Mouse (Mus musculus) forebrain, embryonic 14.5 days (tissue): ENCODE measurements around the gene Adra2b. TPM values are rescaled to one million over a fixed set of nuclear protein-coding genes. Genes with fewer than 3 reads are reported as not detected.

Source experiments
- ATAC-seq: fragments of 200-750 bp; cut with Nextera tagmentation; 2 replicates; pipeline ENCODE4 v1.8.0; 2017; ENCODE audit warnings: mild to moderate bottlenecking, moderate library complexity
- DNase-seq: peaks from one replicate; pipeline ENCODE4 v3.0.0-alpha.2; 2015; ENCODE audit warnings: low spot score
- H3K27ac ChIP-seq: fragments of 300-500 bp; sonication (generic); 2 replicates; pipeline ENCODE4 v1.5.1; 2014; ENCODE audit warnings: low read depth, mild to moderate bottlenecking, control low read depth, low read length, moderate library complexity
- H3K27me3 ChIP-seq: fragments of 300-500 bp; sonication (generic); replicated peaks from 2 replicates; pipeline ENCODE4 v1.6.1; 2014; ENCODE audit warnings: low read length, control low read depth, mixed read lengths; ENCODE audit not compliant: control insufficient read depth, insufficient read depth
- H3K36me3 ChIP-seq: fragments of 300-500 bp; sonication (generic); 2 replicates; pipeline ENCODE4 v1.6.1; 2014; ENCODE audit warnings: low read length, control low read depth; ENCODE audit not compliant: control insufficient read depth, insufficient read depth
- H3K4me1 ChIP-seq: fragments of 300-500 bp; sonication (generic); 2 replicates; pipeline ENCODE4 v1.6.1; 2014; ENCODE audit warnings: antibody characterized with exemption, low read length, control low read depth; ENCODE audit not compliant: control insufficient read depth, insufficient read depth
- H3K4me2 ChIP-seq: fragments of 300-500 bp; sonication (generic); 2 replicates; pipeline ENCODE4 v1.6.1; 2014; ENCODE audit warnings: mild to moderate bottlenecking, control low read depth, low read length
- H3K4me3 ChIP-seq: fragments of 300-500 bp; sonication (generic); 2 replicates; pipeline ENCODE4 v1.5.1; 2014; ENCODE audit warnings: low read depth, low read length, control low read depth
- H3K9ac ChIP-seq: fragments of 300-500 bp; sonication (generic); 2 replicates; pipeline ENCODE4 v1.6.1; 2014; ENCODE audit warnings: mild to moderate bottlenecking, low read length, control low read depth, moderate library complexity
- H3K9me3 ChIP-seq: fragments of 300-500 bp; sonication (generic); replicated peaks from 2 replicates; pipeline ENCODE4 v1.6.1; 2016; ENCODE audit warnings: low read length, control low read depth, mixed read lengths; ENCODE audit not compliant: control insufficient read depth
- WGBS: fragments of 180-500 bp; shearing (Covaris S2); extraction: QIAGEN DNeasy Blood & Tissue Kit; methylation state at CpG from one replicate; pipeline ENCODE4 v1.1.7; 2014; 5-methylcytosine and 5-hydroxymethylcytosine counted together
- polyA plus RNA-seq: library from polyadenylated mRNA; unstranded; fragments of >200 nt; fragmentation: Nextera tagmentation; extraction: Ambion mirVana; gene quantifications from 2 replicates; pipeline ENCODE4 v1.2.1, GENCODE M21; 2014

Gene Adra2b
- 0.36 and 0.43 TPM in 2 replicates for polyA plus RNA-seq

- Histone ChIP-seq H3K9ac (peak within 1 kb of the TSS; percentile 41; the same call in 1 of the 2 replicates), H3K4me3 (peak within 1 kb of the TSS; percentile 35), H3K36me3 (no peaks in the 10 kb centered on the region), H3K4me1 (peaks cover 6% of the 10 kb centered on the region; the same call in 1 of the 2 replicates), H3K27me3 (peaks cover 54% of the 10 kb centered on the region), H3K27ac (no peak within 1 kb of the TSS), H3K9me3 (no peaks in the 10 kb centered on the region), H3K4me2 (peak within 1 kb of the TSS; percentile 59)
- peak; percentile 76 for ATAC-seq
- peak; percentile 82 for DNase-seq
- WGBS = under 1% methylated on average over 44 of the region's 49 CpGs
Observed at GRCm38 (mm10) chr2:127362459-127363281, at the start of gene Adra2b. TSS of gene Adra2b (plus strand) at chr2:127363208.

GRCm38 (mm10) chr2:127313878-127314277 is 49.1 kb upstream of the Adra2b start:
- no peak for DNase-seq
- no peaks in the 10 kb centered on the region for H3K27me3 ChIP-seq
- 66% methylated on average over 4 of the region's 4 CpGs for WGBS
- ATAC-seq = no peak
- no peak overlapping the region for H3K9ac ChIP-seq
- H3K27ac ChIP-seq = no peak overlapping the region
- H3K36me3 ChIP-seq = no peaks in the 10 kb centered on the region
- H3K4me3 ChIP-seq = no peak overlapping the region
- H3K9me3 ChIP-seq = no peaks in the 10 kb centered on the region
- H3K4me1 ChIP-seq = no peaks in the 10 kb centered on the region
- H3K4me2 ChIP-seq = no peak overlapping the region

GRCm38 (mm10) chr2:127314467-127315154 is 48.4 kb upstream of the Adra2b start:
- no peak overlapping the region for H3K9ac ChIP-seq
- 78% methylated on average over 6 of the region's 6 CpGs for WGBS

GRCm38 (mm10) chr2:127315155-127315470 is 47.9 kb upstream of the Adra2b start:
- H3K4me3 ChIP-seq = no peak overlapping the region
- ATAC-seq = no peak
- 91% methylated on average over 1 of the region's 1 CpGs for WGBS
- no peaks in the 10 kb centered on the region for H3K36me3 ChIP-seq
- H3K27me3 ChIP-seq = no peaks in the 10 kb centered on the region
- H3K4me1 ChIP-seq = no peaks in the 10 kb centered on the region
- DNase-seq = no peak
- H3K9ac ChIP-seq = no peak overlapping the region
- no peak overlapping the region for H3K4me2 ChIP-seq
- H3K9me3 ChIP-seq = no peaks in the 10 kb centered on the region
- no peak overlapping the region for H3K27ac ChIP-seq

More at GRCm38 (mm10) chr2:127314467-127315154, 48.4 kb upstream of the Adra2b start:
- Histone ChIP-seq H3K36me3 (no peaks in the 10 kb centered on the region), H3K27ac (no peak overlapping the region), H3K9me3 (no peaks in the 10 kb centered on the region), H3K4me3 (no peak overlapping the region), H3K4me2 (no peak overlapping the region), H3K27me3 (no peaks in the 10 kb centered on the region), H3K4me1 (no peaks in the 10 kb centered on the region)
- DNase-seq (no peak), ATAC-seq (no peak)

GRCm38 (mm10) chr2:127316431-127316830 is 46.6 kb upstream of the Adra2b start:
- DNase-seq (no peak), ATAC-seq (no peak)
- Histone ChIP-seq H3K27ac (no peak overlapping the region), H3K4me1 (no peaks in the 10 kb centered on the region), H3K27me3 (no peaks in the 10 kb centered on the region), H3K4me3 (no peak overlapping the region), H3K36me3 (no peaks in the 10 kb centered on the region), H3K4me2 (no peak overlapping the region), H3K9ac (no peak overlapping the region), H3K9me3 (no peaks in the 10 kb centered on the region)
- 77% methylated on average over 5 of the region's 5 CpGs for WGBS

- H3K4me3 ChIP-seq = no peak overlapping the region
- no peaks in the 10 kb centered on the region for H3K27me3 ChIP-seq
- H3K9me3 ChIP-seq = no peaks in the 10 kb centered on the region
- no peak overlapping the region for H3K27ac ChIP-seq
- no peaks in the 10 kb centered on the region for H3K4me1 ChIP-seq
- H3K4me2 ChIP-seq = no peak overlapping the region
- WGBS = 88% methylated on average over 4 of the region's 4 CpGs
- no peak for ATAC-seq
- no peak overlapping the region for H3K9ac ChIP-seq
- H3K36me3 ChIP-seq = no peaks in the 10 kb centered on the region
- no peak for DNase-seq
Observed at GRCm38 (mm10) chr2:127318136-127318535, 44.9 kb upstream of the Adra2b start.

GRCm38 (mm10) chr2:127319071-127319470 is 43.9 kb upstream of the Adra2b start:
- Histone ChIP-seq H3K27ac (no peak overlapping the region), H3K4me2 (no peak overlapping the region), H3K9me3 (no peaks in the 10 kb centered on the region), H3K9ac (no peak overlapping the region), H3K4me1 (no peaks in the 10 kb centered on the region), H3K36me3 (no peaks in the 10 kb centered on the region), H3K27me3 (no peaks in the 10 kb centered on the region), H3K4me3 (no peak overlapping the region)
- no peak for ATAC-seq
- WGBS = 81% methylated on average over 4 of the region's 4 CpGs
- no peak for DNase-seq

GRCm38 (mm10) chr2:127322671-127323285 is 40.2 kb upstream of the Adra2b start:
- H3K9me3 ChIP-seq = no peaks in the 10 kb centered on the region
- H3K4me3 ChIP-seq = no peak overlapping the region
- no peak for ATAC-seq
- no peak overlapping the region for H3K27ac ChIP-seq
- no peak for DNase-seq
- H3K9ac ChIP-seq = no peak overlapping the region
- no peaks in the 10 kb centered on the region for H3K4me1 ChIP-seq
- no peaks in the 10 kb centered on the region for H3K27me3 ChIP-seq
- 81% methylated on average over 6 of the region's 6 CpGs for WGBS
- H3K36me3 ChIP-seq = no peaks in the 10 kb centered on the region
- H3K4me2 ChIP-seq = no peak overlapping the region
